Mouse (Mus musculus) sigmoid colon, adult 10 weeks (tissue): ENCODE data around the gene Gramd1a. TPM values are rescaled to one million over a fixed set of nuclear protein-coding genes. Genes with fewer than 3 reads are reported as not detected.

Source experiments
- polyA plus RNA-seq: library from polyadenylated mRNA; stranded (reverse); fragments of 350-450 nt; fragmentation: Illumina TruSeq; extraction: RNeasy Lipid Tissue Mini Kit (QIAGEN cat#74804); gene quantifications from one replicate; pipeline ENCODE4 v1.2.3, GENCODE M21; 2014; ENCODE audit warnings: low read depth, low replicate concordance

The Gramd1a gene
- 7.0 TPM for polyA plus RNA-seq

GRCm38 (mm10) chr7:31155296-31156033, at the start of gene Gramd1a:
Gramd1a (minus strand) TSS chr7:31155896.

GRCm38 (mm10) chr7:31126851-31127724, 28.6 kb downstream of the Gramd1a start, which contains the start of gene Scn1b:
Scn1b (minus strand) TSS chr7:31127003.

GRCm38 (mm10) chr7:31115182-31115581, 40.5 kb downstream of the Gramd1a start, which contains the start of gene Hpn:
Hpn (minus strand) TSS chr7:31115290.

Other genes starting within 250 kb of the Gramd1a start
- not detected for gene Mag, start 241.0 kb downstream of the Gramd1a start, polyA plus RNA-seq
- gene Hamp2, start 231.2 kb downstream of the Gramd1a start, polyA plus RNA-seq, result not detected
- gene Hamp, start 211.9 kb downstream of the Gramd1a start, polyA plus RNA-seq, result not detected
- 38.3 TPM for gene Usf2, start 199.1 kb downstream of the Gramd1a start, polyA plus RNA-seq
- 6.1 TPM for gene Lsr, start 182.4 kb downstream of the Gramd1a start, polyA plus RNA-seq
- gene Fam187b, start 182.1 kb downstream of the Gramd1a start, polyA plus RNA-seq, result 5.0 TPM
- gene Fxyd5, start 113.4 kb downstream of the Gramd1a start, polyA plus RNA-seq, result 8.9 TPM
- not detected for gene Fxyd7, start 104.4 kb downstream of the Gramd1a start, polyA plus RNA-seq
- gene Fxyd1, start 98.7 kb downstream of the Gramd1a start, polyA plus RNA-seq, result 4.1 TPM
- gene Lgi4, start 96.6 kb downstream of the Gramd1a start, polyA plus RNA-seq, result 1.1 TPM
- 55.5 TPM for gene Fxyd3, start 79.2 kb downstream of the Gramd1a start, polyA plus RNA-seq
- 0.76 TPM for gene Hpn, start 40.6 kb downstream of the Gramd1a start, polyA plus RNA-seq
- gene Scn1b, start 28.9 kb downstream of the Gramd1a start, polyA plus RNA-seq, result not detected
- not detected for gene Scgb2b2, start 134.6 kb upstream of the Gramd1a start, polyA plus RNA-seq
- gene Scgb1b2, start 135.9 kb upstream of the Gramd1a start, polyA plus RNA-seq, result not detected
- not detected for gene Scgb2b3, start 206.2 kb upstream of the Gramd1a start, polyA plus RNA-seq
- 5.0 TPM for gene Scgb1b3, start 219.7 kb upstream of the Gramd1a start, polyA plus RNA-seq